Mouse (Mus musculus) cerebellum, postnatal 36 days (tissue): ENCODE results near the gene Hist1h3g.
"Not testable (repeated sequence)": the region's sequence is repeated elsewhere in the genome, so short reads cannot be mapped to it uniquely, and the experiment has no call there.

Source experiments
- DNase-seq, 2 experiments: peaks; one replicate each; pipeline ENCODE4 v3.0.0; 2021 to 2022; ENCODE audit warnings: mixed read lengths in 2 of 2

Hist1h3g gene

GRCm38 (mm10) chr13:23536076-23536822 lies 1.0 kb downstream of the Hist1h3g start:
- DNase-seq, result no peak

- no peak for DNase-seq
Observed at GRCm38 (mm10) chr13:23537006-23537710, 1.9 kb downstream of the Hist1h3g start.

- no peak for DNase-seq
Observed at GRCm38 (mm10) chr13:23538249-23538648, 3.0 kb downstream of the Hist1h3g start.

GRCm38 (mm10) chr13:23539821-23540220 lies 4.6 kb downstream of the Hist1h3g start:
- not testable (repeated sequence) for DNase-seq

GRCm38 (mm10) chr13:23541497-23541896 lies 6.3 kb downstream of the Hist1h3g start:
- no peak for DNase-seq

- not testable (repeated sequence) for DNase-seq
Observed at GRCm38 (mm10) chr13:23542225-23542980, 7.2 kb downstream of the Hist1h3g start.

- peak; percentile 21 to 45 for DNase-seq
Observed at GRCm38 (mm10) chr13:23542999-23543607, 7.9 kb downstream of the Hist1h3g start, which contains the start of gene Hist1h2bh. Gene Hist1h2bh, minus strand, starts transcription at chr13:23543392.

- peak; percentile 54 to 71 for DNase-seq
Observed at GRCm38 (mm10) chr13:23543965-23544786, 9.0 kb downstream of the Hist1h3g start, which contains the start of gene Hist1h3f. Gene Hist1h3f, plus strand, starts transcription at chr13:23544052.

- peak in 1 of 2 experiments; percentile 36 for DNase-seq
Observed at GRCm38 (mm10) chr13:23544787-23545120, 9.5 kb downstream of the Hist1h3g start.

GRCm38 (mm10) chr13:23546694-23547093 lies 11.5 kb downstream of the Hist1h3g start:
- DNase-seq, result no peak

GRCm38 (mm10) chr13:23550761-23551145 lies 15.5 kb downstream of the Hist1h3g start:
- DNase-seq, result no peak

- DNase-seq, result peak; percentile 83 to 88
Observed at GRCm38 (mm10) chr13:23551146-23551834, 16.1 kb downstream of the Hist1h3g start, which contains the start of gene Hist1h4f. Gene Hist1h4f, minus strand, starts transcription at chr13:23551648.

- no peak for DNase-seq
Observed at GRCm38 (mm10) chr13:23551931-23552914, 17.0 kb downstream of the Hist1h3g start.

GRCm38 (mm10) chr13:23552962-23553361 lies 17.7 kb downstream of the Hist1h3g start, which contains the start of gene Hist1h1d:
Gene Hist1h1d, plus strand, starts transcription at chr13:23553262.
- no peak for DNase-seq

GRCm38 (mm10) chr13:23554393-23554792 lies 19.2 kb downstream of the Hist1h3g start:
- DNase-seq, result no peak

- DNase-seq, result peak; percentile 73 to 77
Observed at GRCm38 (mm10) chr13:23554925-23555838, 20.0 kb downstream of the Hist1h3g start.

GRCm38 (mm10) chr13:23555839-23556416 lies 20.7 kb downstream of the Hist1h3g start:
- DNase-seq, result peak; percentile 43 to 67

- DNase-seq, result no peak
Observed at GRCm38 (mm10) chr13:23556906-23557305, 21.7 kb downstream of the Hist1h3g start.
